Mouse (Mus musculus) ovary, postnatal 36 days (tissue): ENCODE measurements around the gene Tmem144.

Source experiments
- DNase-seq: peaks from one replicate; pipeline ENCODE4 v3.0.0; 2022; ENCODE audit warnings: low spot score, mixed read lengths

The Tmem144 gene

DNA sequence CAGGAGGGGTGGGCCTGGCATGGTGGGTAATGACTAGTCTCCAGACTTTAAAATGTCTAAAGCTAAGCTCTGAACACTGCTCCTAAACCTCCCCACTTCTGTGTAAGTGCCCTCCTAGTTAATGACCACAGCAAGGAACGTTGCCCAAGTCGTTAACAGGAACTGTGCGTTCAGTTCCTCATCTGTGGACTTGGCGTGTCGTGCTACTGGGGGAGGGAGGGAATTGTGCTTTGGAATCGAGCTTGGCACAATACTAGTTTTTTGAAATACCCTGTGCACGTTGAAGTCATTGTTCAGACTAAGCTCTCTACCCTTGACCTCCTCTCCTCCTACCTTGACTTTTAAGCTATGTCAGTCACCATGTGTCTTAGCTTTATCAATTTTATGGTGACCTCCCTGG lies 12.3 kb upstream of the Tmem144 start:
- DNase-seq = no peak

DNA sequence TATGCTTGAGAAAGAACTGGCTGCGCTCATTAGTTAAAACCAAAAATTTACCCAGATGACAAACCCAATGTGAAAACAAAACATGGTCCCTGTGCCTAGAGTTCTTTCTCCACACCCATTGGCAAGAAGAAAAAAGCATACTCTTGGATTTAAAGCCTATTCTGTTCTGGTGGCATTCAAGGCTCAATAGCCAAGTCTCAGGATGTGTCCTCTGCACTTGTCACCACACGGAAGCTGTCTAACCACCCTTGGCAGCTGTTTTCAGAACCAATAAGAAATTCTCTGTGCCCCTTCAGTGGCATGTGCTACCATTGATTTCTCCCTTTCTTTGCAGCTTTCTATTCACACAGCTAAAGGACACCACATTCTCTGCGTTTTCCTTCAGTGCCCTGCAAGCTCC lies 5.6 kb upstream of the Tmem144 start:
- DNase-seq = no peak

DNA sequence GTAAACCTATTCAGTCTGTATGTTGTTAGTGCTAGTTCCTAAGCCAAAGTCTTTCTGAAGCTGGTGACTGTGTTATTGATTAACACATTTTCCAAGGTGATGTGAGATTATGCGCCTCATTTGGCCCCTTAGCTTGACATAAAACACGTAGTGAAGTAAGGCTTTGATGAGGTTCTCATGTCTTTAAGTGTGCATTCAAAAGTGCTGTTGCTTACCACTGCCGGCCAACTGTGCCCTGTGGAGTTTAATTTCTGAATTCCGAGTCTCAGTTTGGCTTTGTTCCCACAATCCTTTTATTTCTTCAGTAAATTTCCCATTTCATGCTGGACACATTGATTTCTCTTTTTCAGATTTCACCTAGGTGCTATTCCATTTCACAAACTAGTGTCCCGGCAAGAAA lies 5.2 kb upstream of the Tmem144 start:
- DNase-seq = no peak

DNA sequence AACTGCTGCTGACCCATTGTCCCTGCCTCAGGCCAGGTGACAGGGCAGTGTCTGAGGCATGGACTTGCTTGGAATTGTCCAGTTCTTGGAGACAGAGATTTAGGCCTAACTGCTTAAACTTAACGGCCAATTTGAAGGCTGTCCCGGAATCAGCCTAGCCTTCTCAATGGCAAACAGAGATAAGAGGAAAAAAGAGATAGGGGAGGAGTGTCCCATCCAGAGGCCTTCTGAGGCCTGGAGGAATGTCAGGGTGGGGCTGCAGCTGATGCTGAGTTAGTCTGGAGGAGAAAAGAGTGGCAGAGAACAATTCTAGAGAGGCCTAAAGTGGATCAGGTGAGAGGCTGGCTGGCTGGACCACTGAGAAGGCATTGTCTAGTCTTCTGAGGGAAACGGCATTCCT lies 465 bp downstream of the Tmem144 start:
- DNase-seq = no peak

DNA sequence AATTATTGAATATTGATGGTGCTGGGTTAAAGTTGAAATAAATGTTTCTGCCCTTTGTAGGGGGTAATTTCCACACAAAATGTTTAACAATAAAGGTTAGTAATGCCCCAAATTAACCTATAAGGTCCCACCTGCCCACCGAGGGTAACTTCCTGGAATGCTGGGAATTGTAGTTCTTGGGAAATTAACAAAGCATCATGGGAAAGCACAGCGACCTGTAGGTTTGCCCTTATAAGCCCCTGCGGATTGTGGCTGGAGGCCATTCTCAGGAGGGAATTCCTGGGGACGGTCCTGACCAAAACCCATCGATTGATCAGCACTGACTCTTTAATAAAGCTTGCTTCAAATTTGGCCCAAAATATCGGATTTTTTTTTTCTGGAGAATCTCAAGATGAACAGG lies 1.9 kb downstream of the Tmem144 start:
- DNase-seq = no peak

DNA sequence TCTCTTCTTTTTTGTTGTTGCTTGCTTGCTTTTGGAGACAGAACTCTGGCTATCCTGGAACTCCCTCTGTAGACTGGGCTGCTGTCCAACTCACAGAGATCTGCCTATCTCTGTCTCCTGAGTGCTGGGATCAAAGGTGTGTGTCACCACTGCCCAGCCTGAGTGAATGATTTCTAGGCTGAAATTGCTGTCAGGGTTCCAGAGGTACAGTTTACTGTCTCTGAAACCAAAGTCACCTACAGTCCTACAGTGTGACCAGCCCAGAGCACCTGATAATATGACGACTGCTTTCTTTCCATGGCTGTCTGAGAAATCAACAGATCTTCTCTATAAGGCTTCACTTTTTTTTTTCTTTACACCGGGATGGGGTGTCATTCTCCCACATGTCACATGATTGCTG lies 3.0 kb downstream of the Tmem144 start:
- no peak for DNase-seq

DNA sequence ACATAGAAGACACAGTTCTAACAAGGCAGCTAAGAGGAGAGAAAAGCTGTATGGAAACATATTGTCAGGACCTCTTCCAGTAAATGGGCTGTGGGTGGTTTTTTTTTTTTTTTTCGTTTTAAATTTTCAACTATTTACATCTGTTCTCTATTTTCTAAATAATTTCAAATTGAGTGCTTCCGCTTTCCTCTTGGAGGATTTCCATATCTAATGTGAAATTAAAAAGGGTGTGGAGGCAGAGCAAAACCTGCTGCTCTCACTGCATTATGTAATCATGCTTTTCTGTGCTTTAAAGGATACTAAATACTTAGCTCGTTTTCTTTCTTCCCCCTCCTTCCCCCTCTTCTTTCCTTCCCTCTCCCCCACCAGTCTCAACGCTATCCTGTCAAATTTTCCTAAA lies 3.7 kb downstream of the Tmem144 start:
- no peak for DNase-seq

DNA sequence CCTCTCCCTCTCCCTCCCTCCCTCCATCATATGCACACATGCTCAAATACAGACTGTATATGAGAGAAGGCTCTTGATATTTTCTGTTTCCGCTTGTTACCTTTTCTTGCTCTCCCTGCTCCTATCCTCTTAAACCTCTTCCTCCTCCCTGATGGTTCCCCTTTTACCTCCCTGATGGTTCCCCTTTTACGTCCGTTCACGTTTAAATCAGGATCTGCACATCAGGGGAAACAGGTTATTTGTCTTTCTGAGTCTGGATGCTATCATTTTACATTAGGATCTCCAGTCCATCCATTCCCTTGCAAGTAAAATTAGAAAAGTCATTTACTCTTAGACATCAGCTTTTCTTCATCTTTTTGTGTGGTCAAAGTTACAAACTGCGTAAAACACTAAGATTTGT lies 5.9 kb downstream of the Tmem144 start:
- no peak for DNase-seq

DNA sequence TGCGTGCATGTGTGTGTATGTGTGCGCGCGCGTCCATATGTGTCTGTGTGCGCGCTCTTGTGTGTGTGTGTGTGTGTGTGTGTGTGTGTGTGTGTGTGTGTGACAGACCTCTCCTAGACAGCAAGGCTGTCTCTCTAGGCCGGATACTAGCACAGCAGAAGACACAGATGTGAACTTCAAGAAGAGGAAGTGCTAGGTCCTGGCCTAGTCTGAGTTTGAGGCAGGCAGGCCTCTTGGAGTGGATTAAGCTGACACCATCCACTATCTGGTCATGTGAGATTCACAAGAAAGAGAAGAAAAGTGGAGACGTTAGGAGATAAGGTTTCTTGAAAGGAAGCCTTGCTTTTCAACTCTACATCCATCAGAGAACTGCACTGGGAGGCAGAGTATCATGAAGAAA lies 8.6 kb downstream of the Tmem144 start:
- DNase-seq = no peak

DNA sequence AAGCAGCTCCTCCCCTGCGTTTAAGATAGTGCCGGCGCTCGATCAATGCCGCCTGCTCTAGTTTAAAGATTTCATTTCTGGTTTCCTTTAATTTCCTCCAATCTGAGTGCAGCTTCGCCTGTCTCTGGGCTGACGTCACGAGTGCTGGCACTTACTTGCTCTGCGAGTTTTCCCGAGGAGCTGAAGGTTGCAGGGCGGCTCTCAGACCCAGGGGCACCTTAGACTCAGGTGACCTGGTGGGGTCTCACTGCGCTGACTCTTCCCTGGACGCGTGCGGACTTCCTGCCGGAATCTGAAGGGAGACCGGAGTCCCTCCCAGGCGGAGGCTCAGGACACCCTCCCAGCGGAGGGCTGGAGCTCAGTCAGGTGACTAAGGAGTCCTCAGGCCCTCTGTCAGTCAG lies 10.0 kb downstream of the Tmem144 start:
- peak; percentile 64 for DNase-seq

DNA sequence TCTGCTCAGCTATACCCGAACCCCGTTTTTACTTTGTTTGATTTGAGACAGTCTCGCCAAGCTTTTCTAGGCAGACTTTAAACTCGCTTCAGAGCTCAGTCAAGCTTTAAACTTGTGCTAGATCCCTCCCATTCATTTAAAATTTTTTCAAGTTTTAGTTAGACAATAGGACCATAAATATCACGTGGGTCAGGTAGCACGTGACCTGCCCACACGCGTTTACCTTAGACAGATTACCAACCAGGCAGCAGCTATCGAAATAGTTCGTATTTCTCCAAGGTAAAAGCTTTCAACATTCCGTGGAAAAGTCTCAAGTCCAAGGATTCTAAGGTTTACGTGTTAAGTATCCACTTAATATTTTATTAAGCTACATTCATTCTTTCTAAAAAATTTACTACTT lies 10.4 kb downstream of the Tmem144 start:
- peak; percentile 30 for DNase-seq

DNA sequence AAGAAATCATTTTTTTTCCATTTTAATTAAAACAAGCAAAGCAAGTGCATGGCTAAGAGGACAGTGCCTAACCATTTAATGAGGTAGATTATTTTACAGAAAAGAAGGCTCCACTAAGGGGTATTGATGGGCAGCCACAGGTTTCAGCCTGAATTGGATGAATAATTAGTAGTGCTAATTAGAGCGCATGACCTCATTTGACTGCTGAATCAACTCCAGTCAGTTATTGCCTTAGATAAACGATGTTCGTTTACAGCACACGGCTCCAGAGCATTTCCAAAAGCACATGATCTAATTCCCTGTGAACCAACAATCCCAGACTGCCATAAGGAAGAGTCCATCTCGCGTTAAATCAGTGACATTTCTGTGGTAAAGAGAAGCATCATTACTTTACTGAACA lies 11.1 kb downstream of the Tmem144 start:
- DNase-seq = no peak

DNA sequence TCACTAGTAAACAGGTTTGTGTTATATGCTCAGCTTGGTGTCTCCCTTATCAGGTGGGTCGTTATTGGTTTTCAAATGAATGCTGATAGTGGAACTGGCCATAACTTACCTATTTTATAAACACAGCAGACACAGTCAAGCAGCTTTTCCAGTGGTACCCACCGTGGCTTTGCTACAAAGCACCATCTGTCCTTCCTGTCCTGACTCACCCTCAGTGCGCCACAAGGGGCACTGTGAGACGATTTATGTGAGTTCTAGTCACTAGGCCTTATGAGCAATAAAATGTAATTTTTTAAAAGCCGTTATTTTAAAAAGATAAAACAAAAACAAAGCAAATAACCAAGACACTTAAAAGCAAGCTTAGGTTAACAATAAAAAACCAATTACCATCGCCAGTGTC lies 13.8 kb downstream of the Tmem144 start:
- no peak for DNase-seq

DNA sequence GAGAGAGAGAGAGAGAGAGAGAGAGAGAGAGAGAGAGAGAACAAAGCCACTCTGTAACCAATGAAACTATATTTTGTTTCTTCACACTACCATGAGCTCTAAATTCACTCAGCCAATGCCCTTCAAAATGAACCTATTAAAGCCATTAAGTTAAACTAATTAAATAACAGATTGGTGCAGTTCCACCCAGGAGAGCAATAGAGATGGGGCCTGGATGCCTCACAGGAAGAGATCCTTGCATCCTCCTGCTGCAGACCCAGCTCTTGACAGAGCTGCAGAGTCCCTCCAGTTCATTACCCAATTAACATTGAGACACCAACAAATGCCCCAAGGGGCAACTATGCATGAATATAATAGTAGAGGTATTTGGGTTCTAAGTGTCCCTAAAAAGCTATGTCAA lies 23.3 kb downstream of the Tmem144 start:
- no peak for DNase-seq

DNA sequence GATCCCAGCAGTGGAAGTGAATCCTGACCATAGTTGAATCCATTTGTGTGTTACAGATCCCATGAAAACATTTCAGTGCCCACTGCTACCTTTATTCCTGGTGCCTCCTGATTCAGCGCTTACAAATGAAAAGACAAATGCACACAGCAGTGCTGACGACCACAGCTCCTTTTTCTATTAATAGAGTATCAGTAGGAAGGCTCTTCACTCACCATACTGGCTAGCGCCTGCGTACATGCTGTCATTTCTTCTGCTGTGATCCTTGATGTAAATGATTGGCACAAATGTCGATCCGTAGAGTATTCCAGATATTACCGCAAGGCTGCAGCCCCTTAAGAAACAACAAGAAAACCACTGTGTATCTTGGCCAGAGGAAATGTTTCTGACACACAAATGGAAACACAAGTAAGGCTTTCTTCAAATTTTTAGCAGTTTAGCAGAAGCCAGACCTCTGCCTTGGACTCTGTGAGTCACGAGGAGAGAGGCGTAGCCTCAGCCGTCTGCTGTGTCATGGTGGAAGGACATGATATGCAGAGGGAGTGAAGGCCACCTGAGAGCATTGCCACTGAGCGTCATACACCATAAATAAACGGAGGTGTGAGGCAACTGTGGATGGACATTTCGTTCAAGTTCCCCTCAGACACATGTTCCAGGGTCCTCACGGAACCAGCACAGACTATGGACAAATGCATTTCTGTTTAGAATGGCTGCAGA lies 27.3 kb downstream of the Tmem144 start:
- DNase-seq = no peak

DNA sequence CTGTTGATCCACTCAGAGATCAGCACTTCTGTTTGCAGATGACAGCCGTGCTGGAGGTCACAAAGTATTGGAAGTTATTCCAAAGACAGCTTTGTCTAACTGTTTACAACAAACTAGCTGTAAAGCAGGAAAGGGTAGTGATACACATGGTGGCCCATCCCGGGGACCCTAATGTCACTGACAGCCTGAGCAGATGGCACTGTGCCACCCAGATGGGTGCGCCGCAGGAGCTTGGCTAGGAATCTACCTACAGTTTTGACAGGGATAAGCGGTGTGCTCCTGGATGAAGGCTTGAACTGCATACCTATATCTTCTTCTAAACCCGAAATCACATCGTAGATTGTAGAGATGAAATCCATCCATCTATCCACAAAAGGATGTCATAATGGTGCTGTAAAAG lies 29.4 kb downstream of the Tmem144 start:
- DNase-seq = no peak

DNA sequence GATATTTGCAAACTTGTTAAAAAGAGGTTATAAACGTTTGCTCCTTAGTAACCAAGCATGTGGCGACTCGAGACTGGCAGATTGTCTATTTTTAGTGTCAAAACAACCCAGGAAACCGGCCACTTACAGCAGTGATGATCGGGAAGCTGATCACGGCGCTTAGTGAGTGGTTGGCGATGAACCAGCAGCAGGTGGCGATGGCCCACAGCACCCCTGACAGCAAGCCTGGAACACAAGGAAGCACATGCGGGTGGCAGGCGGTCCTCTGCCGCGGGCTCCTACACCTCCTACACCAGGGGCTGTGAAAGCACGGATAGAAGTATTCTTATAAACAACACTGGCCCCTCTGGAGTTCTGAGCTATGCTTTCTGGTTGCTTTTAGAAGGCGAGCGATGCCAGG lies 31.4 kb downstream of the Tmem144 start:
- DNase-seq = no peak

DNA sequence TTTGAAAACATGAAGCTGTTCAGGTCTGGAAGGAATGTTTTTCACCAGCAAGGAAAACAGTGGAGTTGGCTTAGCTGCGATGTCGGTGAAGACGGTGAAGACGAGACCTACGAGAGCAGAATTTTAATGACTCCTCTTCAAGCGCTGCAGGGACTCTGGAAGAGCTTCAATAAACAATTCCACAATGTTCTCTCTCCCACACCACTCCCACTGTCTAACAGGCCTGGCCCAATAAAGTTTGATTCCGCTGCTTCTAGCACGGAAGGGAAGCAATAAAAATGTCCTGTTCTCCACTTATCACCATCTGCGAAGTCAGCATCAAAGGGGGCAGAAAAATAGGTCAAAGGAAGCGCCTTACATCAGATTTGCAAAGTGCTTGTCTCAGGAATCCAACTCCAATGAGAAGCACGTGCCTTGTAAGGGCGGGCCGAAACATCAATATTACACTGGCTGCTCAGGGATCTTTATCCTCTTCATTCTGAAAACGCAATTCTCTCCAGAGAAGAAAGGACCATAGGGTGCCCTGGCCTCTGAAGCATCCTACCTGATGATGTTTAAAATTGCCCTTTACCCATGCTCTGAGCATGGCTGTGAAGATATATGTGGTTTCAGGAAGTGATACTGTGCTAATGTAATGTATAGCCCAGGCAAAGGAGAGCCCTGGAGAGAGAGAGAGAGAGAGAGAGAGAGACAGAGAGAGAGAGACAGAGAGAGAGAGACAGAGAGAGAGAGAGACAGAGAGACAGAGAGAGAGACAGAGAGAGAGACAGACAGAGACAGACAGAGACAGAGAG lies 34.2 kb downstream of the Tmem144 start:
- no peak for DNase-seq

DNA sequence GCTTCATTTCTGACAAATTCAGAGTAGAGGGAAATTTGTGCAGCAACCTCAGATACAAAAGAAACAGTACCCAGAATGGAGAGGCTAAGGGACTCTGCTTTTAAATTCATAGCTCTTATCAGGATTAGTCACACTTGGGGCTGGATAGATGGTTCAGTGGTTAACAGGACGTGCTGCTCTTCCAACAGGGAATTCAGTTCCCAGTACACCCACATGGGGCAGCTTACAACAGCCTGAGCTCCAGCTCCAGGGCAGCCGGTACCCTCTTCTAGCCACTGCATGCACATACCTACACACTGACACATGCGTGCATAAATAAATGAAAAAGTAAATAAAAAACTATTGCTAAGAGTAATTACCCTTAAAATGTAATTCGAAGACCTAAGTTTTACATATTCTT lies 36.3 kb downstream of the Tmem144 start:
- DNase-seq = no peak

DNA sequence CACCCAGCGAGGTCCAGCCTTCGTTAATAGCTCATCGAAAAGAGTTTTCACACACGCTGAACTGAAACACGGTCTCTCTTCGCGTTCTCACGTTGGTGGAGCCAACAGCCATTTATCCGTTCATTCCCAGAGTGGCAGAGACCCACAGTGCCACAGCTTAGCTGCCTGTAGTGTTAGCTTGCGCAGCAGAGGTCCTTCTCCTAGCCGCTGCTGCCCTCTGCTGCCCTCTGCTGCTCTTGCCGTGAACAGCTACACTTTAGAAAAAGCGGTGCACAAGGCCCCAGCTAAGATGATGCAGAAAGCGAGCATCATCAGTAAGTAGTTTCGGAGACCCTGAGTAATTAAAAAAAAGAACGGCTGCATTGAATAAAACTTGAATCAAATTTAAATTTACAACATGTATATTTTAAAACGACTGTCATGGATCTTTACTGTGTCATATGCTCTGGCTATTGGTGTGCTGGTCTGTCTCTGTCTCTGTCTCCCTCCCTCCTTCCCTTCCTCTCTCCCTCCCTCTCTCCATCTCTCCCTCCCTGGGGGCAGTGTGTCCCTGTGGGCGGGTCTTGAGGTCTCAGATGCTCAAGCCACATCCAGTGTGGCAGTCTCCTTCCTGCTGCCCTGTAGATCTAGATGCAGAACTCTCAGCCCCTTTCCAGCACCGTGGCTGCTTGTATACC lies 38.6 kb downstream of the Tmem144 start:
- DNase-seq = peak; percentile 68

DNA sequence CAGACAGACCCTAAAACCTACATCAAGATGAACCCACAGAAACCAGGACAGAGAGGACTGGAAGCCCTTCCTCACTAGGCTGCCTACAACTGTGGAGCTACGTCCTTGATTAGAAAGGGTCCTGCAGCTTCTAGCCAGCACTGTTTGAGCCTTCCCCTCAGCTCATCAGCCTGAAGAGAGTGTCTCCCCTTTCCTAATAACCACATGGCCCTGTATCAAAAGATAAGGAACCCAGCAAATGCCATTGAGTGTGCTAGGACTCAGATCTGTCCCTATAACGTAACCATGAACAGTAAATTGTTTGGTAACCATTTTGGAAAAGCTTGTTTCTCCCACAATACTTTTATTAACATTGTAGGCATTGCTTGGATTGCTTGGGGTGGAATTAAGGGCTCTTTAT lies 40.5 kb downstream of the Tmem144 start:
- no peak for DNase-seq

DNA sequence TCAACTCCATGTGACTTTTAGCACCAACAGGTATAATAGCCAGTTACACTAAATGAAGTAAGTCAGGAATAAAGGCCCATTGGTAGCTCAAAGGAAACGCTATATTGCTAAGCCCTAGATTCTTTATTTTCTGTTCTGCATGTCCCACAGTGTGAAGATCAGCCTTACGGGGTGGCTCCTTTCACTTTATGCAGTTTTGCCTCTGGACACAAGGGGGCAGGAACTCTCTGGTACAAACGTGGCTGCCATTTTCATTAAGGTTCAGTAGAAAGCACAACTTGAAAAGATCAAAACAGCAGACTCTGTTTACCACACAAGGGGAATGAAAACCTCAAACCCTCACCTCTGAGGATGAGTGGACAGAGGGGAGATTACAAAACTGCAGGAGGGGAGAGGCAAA lies 40.9 kb downstream of the Tmem144 start:
- no peak for DNase-seq

DNA sequence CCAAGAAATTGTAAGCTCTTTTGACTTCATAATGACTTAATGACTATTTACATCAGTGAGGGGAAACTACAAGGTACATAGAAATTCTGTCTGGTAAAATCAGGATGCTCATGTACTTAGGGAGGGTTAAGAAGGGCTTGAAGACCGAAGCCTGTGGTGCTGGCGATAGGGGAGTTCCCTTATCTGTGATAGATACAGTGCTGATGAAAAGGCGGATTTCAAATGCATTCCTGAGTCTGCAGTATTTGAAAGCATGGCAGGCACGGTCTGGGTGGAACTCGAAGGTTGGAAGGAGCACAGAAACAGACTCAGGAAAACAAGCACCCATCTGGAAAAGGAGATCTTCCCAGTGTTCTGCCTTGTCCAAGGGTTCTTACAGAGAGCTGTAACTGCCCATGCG lies 42.0 kb downstream of the Tmem144 start:
- DNase-seq = no peak
